Mouse (Mus musculus) E14TG2a.4 (cell line): Measurements from ENCODE around the gene Hsd17b1.

Experiments used
- H3K27me3 ChIP-seq: 2 replicates; pipeline ENCODE4 v1.6.1; 2014; ENCODE audit warnings: low read length, control low read depth; ENCODE audit not compliant: insufficient read depth
- H3K36me3 ChIP-seq: 2 replicates; pipeline ENCODE4 v1.6.1; 2014; ENCODE audit warnings: low read length, control low read depth; ENCODE audit not compliant: insufficient read depth
- H3K4me1 ChIP-seq: replicated peaks from 2 replicates; pipeline ENCODE4 v1.6.1; 2014; ENCODE audit warnings: low read depth, low read length, control low read depth
- H3K4me3 ChIP-seq: replicated peaks from 2 replicates; pipeline ENCODE4 v1.5.1; 2014; ENCODE audit warnings: mild to moderate bottlenecking, low read length
- H3K9me3 ChIP-seq: 2 replicates; pipeline ENCODE4 v1.6.1; 2014; ENCODE audit warnings: low read length, control low read depth
- CTCF ChIP-seq: conservative IDR thresholded peaks from 2 replicates; pipeline ENCODE4 v1.5.1; 2014; ENCODE audit warnings: low read length
- NANOG ChIP-seq: IDR thresholded peaks from 2 replicates; pipeline ENCODE4 v1.6.1; 2014; ENCODE audit warnings: borderline replicate concordance, low read length, mixed read lengths
- POU5F1 ChIP-seq: IDR thresholded peaks from 2 replicates; pipeline ENCODE4 v1.6.1; 2014; ENCODE audit warnings: low read length, borderline replicate concordance

The Hsd17b1 gene

GRCm38 (mm10) chr11:101062971-101063675 lies 15.1 kb upstream of the Hsd17b1 start:
- peaks cover 77% of the 10 kb centered on the region for H3K4me1 ChIP-seq
- H3K27me3 ChIP-seq, result peaks cover 7% of the 10 kb centered on the region
- H3K9me3 ChIP-seq, result no peaks in the 10 kb centered on the region
- H3K4me3 ChIP-seq, result peak overlapping the region; percentile 63
- no peak for TF ChIP-seq POU5F1
- TF ChIP-seq NANOG, result no peak
- TF ChIP-seq CTCF, result no peak
- H3K36me3 ChIP-seq, result peaks cover 6% of the 10 kb centered on the region; the same call in 1 of the 2 replicates

DNA sequence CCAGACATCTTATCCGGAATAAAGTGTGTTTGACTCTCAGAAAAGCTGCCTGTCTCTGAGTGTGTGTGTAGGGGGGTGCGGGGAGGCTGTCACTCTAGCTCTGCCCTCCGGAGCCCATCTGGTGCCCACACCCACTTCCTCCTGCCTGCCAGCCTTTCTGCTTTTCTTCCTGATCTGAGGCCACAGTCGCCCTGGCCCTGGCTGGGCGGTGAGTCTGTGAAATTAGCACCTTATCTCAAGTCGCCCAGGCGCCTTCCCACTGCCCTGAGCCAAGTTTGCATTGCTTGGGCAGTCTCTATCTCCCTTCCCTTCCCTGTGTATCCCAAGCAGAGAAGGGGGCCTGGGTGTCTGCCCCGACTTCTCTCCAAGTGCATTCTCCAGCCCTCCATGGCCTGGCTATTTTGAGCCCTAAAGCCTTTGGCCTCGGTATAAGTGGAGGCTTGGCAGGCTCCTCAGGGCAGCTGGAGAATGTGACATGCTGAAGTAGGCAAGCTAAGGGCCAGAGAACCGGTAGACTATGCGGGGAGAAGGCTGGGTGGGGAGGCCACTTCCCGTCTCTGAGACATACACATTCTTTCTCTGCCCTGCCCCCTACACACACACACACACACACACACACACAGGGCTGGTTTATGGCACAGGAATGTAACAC lies 14.4 kb upstream of the Hsd17b1 start:
- no peaks in the 10 kb centered on the region for H3K9me3 ChIP-seq
- peak overlapping the region; percentile 63 for H3K4me3 ChIP-seq
- H3K36me3 ChIP-seq, result peaks cover 6% of the 10 kb centered on the region; the same call in 1 of the 2 replicates
- H3K27me3 ChIP-seq, result peaks cover 12% of the 10 kb centered on the region
- H3K4me1 ChIP-seq, result peaks cover 70% of the 10 kb centered on the region
- TF ChIP-seq POU5F1 (no peak), NANOG (no peak), CTCF (no peak)

DNA sequence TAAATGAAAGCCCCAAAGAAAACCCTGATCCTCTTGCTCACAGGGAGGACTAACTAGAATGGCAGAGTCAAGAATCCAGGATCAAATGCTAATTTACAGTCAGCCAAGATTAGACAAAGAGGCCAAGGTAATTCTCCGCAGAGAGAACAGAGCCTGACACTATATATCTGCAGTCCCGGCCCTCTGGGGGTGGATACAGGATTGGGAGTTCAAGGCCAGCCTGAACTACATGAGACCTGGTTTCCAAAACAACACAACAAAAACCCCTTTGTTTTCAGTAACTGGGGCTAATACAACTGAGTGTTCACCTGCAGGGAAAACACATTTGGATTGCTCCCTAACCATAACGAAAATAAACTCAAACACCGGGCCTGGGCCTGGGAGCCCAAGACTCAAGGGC lies 13.7 kb upstream of the Hsd17b1 start:
- peaks cover 18% of the 10 kb centered on the region for H3K27me3 ChIP-seq

DNA sequence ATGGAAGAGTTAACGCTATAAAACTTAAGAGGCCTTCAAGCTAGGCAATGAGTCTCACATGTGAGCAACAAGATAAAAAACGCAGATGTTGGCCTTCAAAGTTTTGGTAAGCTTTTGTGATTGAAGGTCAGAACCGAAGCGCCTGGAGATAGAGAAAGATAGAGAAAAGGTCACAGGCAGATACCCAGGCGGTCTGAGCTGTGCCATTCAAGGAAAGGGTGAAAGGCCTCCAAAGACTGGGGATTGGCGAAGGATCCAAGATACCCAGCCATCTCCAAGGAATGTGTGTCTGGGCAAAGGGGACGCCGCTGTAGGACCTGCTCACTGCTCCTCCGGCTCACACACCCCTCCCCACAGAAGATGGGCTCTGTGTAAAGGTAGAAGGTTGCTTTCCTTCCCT lies 13.2 kb upstream of the Hsd17b1 start:
- TF ChIP-seq NANOG, result no peak
- no peak for TF ChIP-seq POU5F1
- TF ChIP-seq CTCF, result no peak

More for the DNA sequence above, 13.7 kb upstream of the Hsd17b1 start:
- H3K9me3 ChIP-seq, result no peaks in the 10 kb centered on the region
- H3K4me1 ChIP-seq, result peaks cover 64% of the 10 kb centered on the region
- no peak overlapping the region for H3K4me3 ChIP-seq
- peaks cover 6% of the 10 kb centered on the region; the same call in 1 of the 2 replicates for H3K36me3 ChIP-seq
- TF ChIP-seq POU5F1 (no peak), CTCF (no peak), NANOG (peak; percentile 24; the same call in 1 of the 2 replicates)

GRCm38 (mm10) chr11:101066549-101067412 lies 11.4 kb upstream of the Hsd17b1 start:
- Histone ChIP-seq H3K4me1 (peaks cover 53% of the 10 kb centered on the region), H3K9me3 (no peaks in the 10 kb centered on the region), H3K4me3 (peak overlapping the region; percentile 67), H3K27me3 (peaks cover 38% of the 10 kb centered on the region), H3K36me3 (peaks cover 6% of the 10 kb centered on the region; the same call in 1 of the 2 replicates)
- TF ChIP-seq CTCF (peak; percentile 69), POU5F1 (no peak), NANOG (no peak)

More for the DNA sequence above, 13.2 kb upstream of the Hsd17b1 start:
- Histone ChIP-seq H3K4me1 (peaks cover 58% of the 10 kb centered on the region), H3K9me3 (no peaks in the 10 kb centered on the region), H3K4me3 (no peak overlapping the region), H3K36me3 (peaks cover 6% of the 10 kb centered on the region; the same call in 1 of the 2 replicates), H3K27me3 (peaks cover 21% of the 10 kb centered on the region)

DNA sequence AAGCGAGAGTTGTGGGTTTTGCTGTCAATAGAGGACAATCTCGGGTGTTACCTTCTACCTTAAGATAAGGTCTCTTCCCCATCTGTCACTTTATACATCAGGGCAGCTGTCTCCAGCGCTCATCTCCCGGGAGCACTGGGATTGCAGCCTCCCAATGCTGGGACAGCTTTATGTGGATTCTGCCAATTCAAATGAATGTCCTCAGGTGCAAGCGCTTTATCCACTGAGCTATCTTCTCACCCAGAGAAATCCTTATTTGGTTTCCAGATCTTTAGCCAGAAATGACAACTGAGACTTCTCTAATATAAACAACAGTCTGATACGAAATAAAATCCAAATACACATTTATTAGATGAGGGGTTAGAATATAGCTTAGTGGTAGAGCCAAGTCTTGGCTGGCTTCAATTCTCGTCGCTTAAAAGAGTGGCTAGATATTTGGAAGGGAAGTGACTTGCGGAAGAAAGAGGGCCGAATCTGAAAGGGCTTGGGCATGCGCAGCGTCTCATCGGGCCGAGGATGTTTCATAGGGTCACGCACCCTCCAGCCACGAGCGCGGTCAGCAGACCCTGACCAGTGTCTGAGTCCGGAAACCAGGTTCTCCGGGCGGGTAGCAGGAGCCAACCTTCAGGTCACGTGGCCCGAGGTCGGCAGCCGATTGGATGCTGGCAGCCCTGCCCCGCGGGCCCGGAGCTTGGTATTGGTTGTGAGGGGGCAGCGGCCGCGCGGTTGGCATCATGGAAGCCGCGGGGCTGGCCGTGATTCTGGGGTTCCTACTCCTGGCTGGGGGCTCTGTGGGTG lies 8.6 kb upstream of the Hsd17b1 start, which contains the start of gene Naglu:
TSS of gene Naglu (plus strand) at position 622 of the 798 bp plus-strand sequence.
- H3K27me3 ChIP-seq, result peaks cover 64% of the 10 kb centered on the region
- no peak for TF ChIP-seq NANOG
- no peak for TF ChIP-seq POU5F1

GRCm38 (mm10) chr11:101070189-101070527 lies 8.1 kb upstream of the Hsd17b1 start:
- Histone ChIP-seq H3K4me3 (peak overlapping the region; percentile 92), H3K4me1 (peaks cover 29% of the 10 kb centered on the region), H3K27me3 (peaks cover 64% of the 10 kb centered on the region), H3K36me3 (no peaks in the 10 kb centered on the region), H3K9me3 (no peaks in the 10 kb centered on the region)
- no peak for TF ChIP-seq POU5F1
- TF ChIP-seq NANOG, result no peak
- TF ChIP-seq CTCF, result no peak

More for the DNA sequence above, 8.6 kb upstream of the Hsd17b1 start, which contains the start of gene Naglu:
- peak within 1 kb of the TSS; percentile 92 for H3K4me3 ChIP-seq
- H3K36me3 ChIP-seq, result no peaks in the 10 kb centered on the region
- peaks cover 34% of the 10 kb centered on the region for H3K4me1 ChIP-seq
- no peaks in the 10 kb centered on the region for H3K9me3 ChIP-seq

- TF ChIP-seq CTCF, result no peak
- TF ChIP-seq NANOG, result no peak
- TF ChIP-seq POU5F1, result no peak
- Histone ChIP-seq H3K4me3 (peak overlapping the region; percentile 92; the same call in 1 of the 2 replicates), H3K27me3 (peaks cover 65% of the 10 kb centered on the region), H3K36me3 (no peaks in the 10 kb centered on the region), H3K4me1 (peaks cover 30% of the 10 kb centered on the region), H3K9me3 (no peaks in the 10 kb centered on the region)
Observed at GRCm38 (mm10) chr11:101070987-101071386, 7.2 kb upstream of the Hsd17b1 start.
